Mouse (Mus musculus): ENCODE data around the gene Gm48552.

DNA sequence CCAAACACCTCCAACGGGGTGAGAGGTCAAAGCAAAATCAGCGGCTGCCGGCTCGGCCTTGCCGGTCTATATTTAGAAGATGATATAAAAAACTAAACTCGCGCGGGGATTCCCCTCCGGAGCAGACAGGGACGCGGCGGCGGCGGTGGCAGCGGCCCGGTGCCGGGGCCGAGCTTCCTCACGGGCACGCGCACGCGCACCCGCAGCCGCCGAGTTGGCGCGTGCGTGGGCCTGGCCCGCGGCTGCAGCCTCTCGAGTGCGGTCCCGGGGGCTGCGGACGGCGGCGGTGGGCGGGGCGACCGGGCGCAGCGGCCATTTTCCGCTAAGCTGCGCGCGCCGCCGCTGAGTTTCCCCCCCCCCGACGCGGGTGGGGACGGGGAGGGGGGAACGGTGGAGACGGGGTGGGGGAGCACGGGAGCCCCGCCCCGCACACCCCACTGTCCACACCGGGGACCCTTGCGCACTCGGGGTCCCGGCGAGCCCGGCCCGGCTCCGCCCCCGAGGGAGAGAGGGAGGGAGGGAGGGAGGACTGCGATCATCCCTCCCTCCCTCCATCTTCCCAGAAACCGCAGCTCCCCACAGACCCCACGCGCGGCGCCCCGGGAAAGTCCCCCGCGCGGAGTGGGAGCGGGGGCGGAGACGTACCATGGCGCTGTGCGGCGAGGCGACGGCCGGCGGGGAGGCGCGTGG, 41.5 kb downstream of the Gm48552 start:
- TF ChIP-seq EP300 (optimal IDR thresholded peaks at IDR 0.05) = no peak
- TF ChIP-seq CTCF (IDR thresholded peaks at IDR 0.05; ENCODE audit: low read depth) = no peak
